In the genomic region with DNA sequence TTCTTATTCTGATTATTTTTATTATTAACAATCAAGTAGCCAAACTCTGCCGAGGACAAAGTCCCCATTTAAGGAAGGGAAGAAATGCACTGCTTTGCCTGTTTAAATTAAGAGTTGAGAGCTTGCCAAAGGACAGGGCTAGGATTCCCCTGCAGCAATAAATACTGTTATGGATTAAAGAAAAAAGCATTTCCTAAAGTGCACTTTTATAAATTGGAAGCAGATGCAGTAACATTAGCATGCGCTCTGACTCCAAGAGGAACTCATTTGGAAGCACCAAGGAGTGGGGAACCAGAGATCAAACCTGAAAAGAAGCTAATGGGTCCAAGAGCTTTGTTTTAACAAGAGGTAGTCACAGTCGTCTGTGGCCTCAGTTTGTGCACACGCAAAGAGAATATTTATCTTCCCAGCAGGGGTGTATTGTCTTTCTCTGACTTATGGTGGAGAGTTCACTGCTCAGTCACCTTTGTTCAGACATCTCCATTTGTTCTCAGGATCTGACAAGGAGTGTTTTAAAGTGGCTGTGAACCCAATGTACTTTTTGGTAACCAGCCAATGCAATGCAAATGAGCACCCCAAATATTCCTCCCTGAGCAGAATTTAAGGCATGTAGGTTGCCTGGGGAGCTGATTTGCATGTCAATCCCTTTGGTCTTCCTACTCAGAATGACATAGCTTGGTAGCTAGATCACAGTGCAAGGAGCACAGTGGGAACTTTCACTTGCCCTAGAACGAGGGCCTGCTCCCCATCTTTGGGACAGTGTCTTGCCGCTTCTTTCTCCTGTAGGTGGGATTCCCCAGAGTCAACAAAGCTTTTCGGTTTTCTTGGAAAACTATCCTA, we compare ENCODE assay signal across 14 mouse cellular contexts.
A peak's percentile ranks its signal among the peaks of the same experiment; 100 is the strongest.
DNase-seq lines count a peak whose midpoint lies in the region; ATAC-seq and TF ChIP-seq lines count a peak whose summit lies in the region.
"Had no signal": no experiment of that assay in that cellular context is flagged by ENCODE, and none has a peak within 500 bp of the region (broad histone marks: within the 10 kb centered on the region; RNA-seq: fewer than 3 reads in every experiment).

No protein-coding gene starts in this region.

- no peak overlapping the region for H3K4me2 ChIP-seq in embryonic facial prominence, embryonic 12.5 days (replicated peaks)
- no peak overlapping the region for H3K4me2 ChIP-seq in limb, embryonic 11.5 days (ENCODE audit: low read depth, severe bottlenecking)
- H3K4me2 ChIP-seq: limb, embryonic 15.5 days had no signal

- H3K4me3 ChIP-seq in ES-E14 (ENCODE audit: insufficient read depth in 1 of 2, low read depth in 1 of 2, low read length in 2 of 2, poor library complexity in 1 of 2, severe bottlenecking in 1 of 2) = no peak overlapping the region
- H3K4me3 ChIP-seq in embryonic facial prominence, embryonic 12.5 days = no peak overlapping the region
- H3K4me3 ChIP-seq in limb, embryonic 11.5 days (ENCODE audit: low read depth, low read length) = no peak overlapping the region
- H3K4me3 ChIP-seq: limb, embryonic 15.5 days had no signal

- WGBS in embryonic facial prominence, embryonic 12.5 days = 17% methylated on average over 7 of the region's 7 CpGs
- WGBS in limb, embryonic 11.5 days = 19% methylated on average over 7 of the region's 7 CpGs

- no peaks in the 10 kb centered on the region for H3K27me3 ChIP-seq in embryonic facial prominence, embryonic 12.5 days
- H3K27me3 ChIP-seq in limb, embryonic 11.5 days (ENCODE audit: control insufficient read depth, insufficient read depth, low read length) = no peaks in the 10 kb centered on the region
- H3K27me3 ChIP-seq: limb, embryonic 15.5 days had no signal

- no peaks in the 10 kb centered on the region for H3K9me3 ChIP-seq in ES-E14 (ENCODE audit: control insufficient read depth, insufficient read depth, low read depth, low read length)
- H3K9me3 ChIP-seq in embryonic facial prominence, embryonic 12.5 days = no peaks in the 10 kb centered on the region
- no peaks in the 10 kb centered on the region for H3K9me3 ChIP-seq in limb, embryonic 11.5 days (ENCODE audit: control insufficient read depth, low read length)
- H3K9me3 ChIP-seq: limb, embryonic 15.5 days had no signal

- H3K9ac ChIP-seq in ES-E14 (ENCODE audit: insufficient read depth, low read depth, low read length, poor library complexity, severe bottlenecking) = no peak overlapping the region
- no peak overlapping the region for H3K9ac ChIP-seq in embryonic facial prominence, embryonic 12.5 days
- H3K9ac ChIP-seq in limb, embryonic 11.5 days (ENCODE audit: low read length) = no peak overlapping the region
- H3K9ac ChIP-seq: limb, embryonic 15.5 days had no signal

- ATAC-seq in embryonic facial prominence, embryonic 12.5 days (ENCODE audit: insufficient number of reproducible peaks, insufficient read depth, low FRiP score, low TSS enrichment) = 0 out of 2 replicates have a peak, but pooled peaks have one; percentile 56
- ATAC-seq in limb, embryonic 11.5 days (ENCODE audit: insufficient number of reproducible peaks, low FRiP score, low TSS enrichment, low read depth) = no peak
- ATAC-seq in megakaryocyte-erythroid progenitor cell, adult 5-6 weeks (replicated peaks; ENCODE audit: low FRiP score, low TSS enrichment, poor library complexity, severe bottlenecking) = no peak

- in situ Hi-C loops in ES-E14 (cut with MboI; ENCODE audit: low sequenced_read_pairs in 2 of 2, unreplicated experiment in 2 of 2) = no loop called here

- no peak overlapping the region for H3K27ac ChIP-seq in ES-E14 (ENCODE audit: insufficient read depth, low read depth, low read length, poor library complexity, severe bottlenecking)
- peak overlapping the region; percentile 69 for H3K27ac ChIP-seq in embryonic facial prominence, embryonic 12.5 days
- no peak overlapping the region for H3K27ac ChIP-seq in limb, embryonic 11.5 days (replicated peaks; ENCODE audit: low read depth, low read length)
- H3K27ac ChIP-seq: limb, embryonic 15.5 days had no signal

- peak; percentile 86 for DNase-seq in ES-CJ7 (ENCODE audit: low read depth, low spot score)
- peak; percentile 68 for DNase-seq in ES-E14 (ENCODE audit: low read depth, low spot score)
- peak; percentile 23 for DNase-seq in limb, embryonic 11.5 days (ENCODE audit: low spot score)
- no peak for DNase-seq in thymus, postnatal 0 days (ENCODE audit: low spot score)
- DNase-seq in urinary bladder, adult 18-20 months (ENCODE audit: low spot score in 2 of 2) = no peak
- DNase-seq: cerebellum, postnatal 25 days; gastrocnemius, postnatal 25 days; heart, postnatal 4 days; kidney, postnatal 4 days; lung, postnatal 10 days had no signal

- 0 out of 4 replicates have a peak, but pooled peaks cover 0 to 4% of the 10 kb centered on the region in 2 experiments for H3K4me1 ChIP-seq in ES-E14 (ENCODE audit: control insufficient read depth in 2 of 2, insufficient read depth in 2 of 2, low read length in 2 of 2, poor library complexity in 1 of 2)
- H3K4me1 ChIP-seq in embryonic facial prominence, embryonic 12.5 days = peaks cover 12% of the 10 kb centered on the region
- H3K4me1 ChIP-seq in limb, embryonic 11.5 days (ENCODE audit: control insufficient read depth, insufficient read depth, low read length) = no peaks in the 10 kb centered on the region

- H3K36me3 ChIP-seq in ES-E14 (ENCODE audit: control insufficient read depth, insufficient read depth, low read length, poor library complexity, severe bottlenecking) = no peaks in the 10 kb centered on the region
- no peaks in the 10 kb centered on the region for H3K36me3 ChIP-seq in embryonic facial prominence, embryonic 12.5 days
- no peaks in the 10 kb centered on the region for H3K36me3 ChIP-seq in limb, embryonic 11.5 days (ENCODE audit: control insufficient read depth, insufficient read depth, low read length)
- H3K36me3 ChIP-seq: G1E; limb, embryonic 15.5 days had no signal

TF ChIP-seq in ES-E14, 5 proteins besides CTCF, POLR2A, EP300 and RAD21:
- TF ChIP-seq HCFC1 (IDR thresholded peaks at IDR 0.05; ENCODE audit: borderline replicate concordance, insufficient read depth, low read length) (no peak), CHD2 (IDR thresholded peaks at IDR 0.05; ENCODE audit: low read depth, low read length) (no peak), MAFK (IDR thresholded peaks at IDR 0.05; ENCODE audit: insufficient read depth, low read depth, low read length) (no peak), ZC3H11A (IDR thresholded peaks at IDR 0.05; ENCODE audit: borderline replicate concordance, low read depth, low read length) (no peak), ZNF384 (IDR thresholded peaks at IDR 0.05; ENCODE audit: low read depth, low read length) (no peak)
TF ChIP-seq in ES-E14: peak in this region for 0.

Comparison
In these comparisons a context has a peak if more than half of its experiments do, and no peak if none do; other contexts are left out.
1. DNase-seq: peak in ES-CJ7 (single experiment), ES-E14 (single experiment) and limb, embryonic 11.5 days (single experiment); none in thymus, postnatal 0 days (single experiment) and urinary bladder, adult 18-20 months (0 of 2).